Mouse (Mus musculus) left cerebral cortex, postnatal 10 days (tissue): ENCODE data around the gene Vangl1. TPM values are rescaled to one million over a fixed set of nuclear protein-coding genes. Genes with fewer than 3 reads are reported as not detected.
A peak's percentile ranks its signal among the peaks of the same experiment; 100 is the strongest.
"Not testable (repeated sequence)": the region's sequence is repeated elsewhere in the genome, so short reads cannot be mapped to it uniquely, and the experiment has no call there.

Experiments used
- DNase-seq, 2 experiments: peaks; one replicate each; pipeline ENCODE4 v3.0.0; 2021 to 2022; ENCODE audit warnings: low spot score in 2 of 2, mixed read lengths in 1 of 2; ENCODE audit errors: extremely low spot score in 1 of 2
- intact Hi-C: fragments of 180-260 bp; cut with DNase I; formaldehyde crosslinking; loops from one replicate; pipeline ENCODE4 v1.15.1; 2025
- total RNA-seq, 2 experiments: library from RNA; stranded (reverse); gene quantifications; 2 replicates each; pipeline ENCODE4 v1.2.3; 2021

Vangl1 gene
- total RNA-seq, 2 experiments from 2014 or later = 2.9 to 7.9 TPM

GRCm38 (mm10) chr3:102179869-102180268 is 24.6 kb downstream of the Vangl1 start:
- DNase-seq = no peak
- intact Hi-C loops = no loop called here

GRCm38 (mm10) chr3:102177837-102178615 is 26.5 kb downstream of the Vangl1 start:
- intact Hi-C loops = no loop called here
- DNase-seq = no peak

- intact Hi-C loops = no loop called here
- DNase-seq = no peak
These were observed 28.4 kb downstream of the Vangl1 start for GRCm38 (mm10) chr3:102176116-102176515.

GRCm38 (mm10) chr3:102175701-102176100 is 28.8 kb downstream of the Vangl1 start:
- DNase-seq = no peak
- intact Hi-C loops = no loop called here

GRCm38 (mm10) chr3:102174118-102174865 is 30.2 kb downstream of the Vangl1 start:
- DNase-seq = no peak
- intact Hi-C loops = no loop called here

GRCm38 (mm10) chr3:102169197-102169905 is 35.1 kb downstream of the Vangl1 start:
- intact Hi-C loops = loop anchor here (5.0 kb wide), 1 partner anchor 33 kb away; the partner anchor contains the start of gene Vangl1

GRCm38 (mm10) chr3:102167555-102168210 is 36.8 kb downstream of the Vangl1 start:
- no peak for DNase-seq
- intact Hi-C loops = loop anchor here (5.0 kb wide), 1 partner anchor 35 kb away; the partner anchor contains the start of gene Vangl1

More at GRCm38 (mm10) chr3:102169197-102169905, 35.1 kb downstream of the Vangl1 start:
- peak; percentile 95 to 96 for DNase-seq

- DNase-seq = no peak
- intact Hi-C loops = loop anchor here (5.0 kb wide), 1 partner anchor 36 kb away; the partner anchor contains the start of gene Vangl1
These were observed 37.7 kb downstream of the Vangl1 start for GRCm38 (mm10) chr3:102166794-102167193.

GRCm38 (mm10) chr3:102166287-102166620 is 38.2 kb downstream of the Vangl1 start:
- intact Hi-C loops = loop anchor here (5.0 kb wide), 1 partner anchor 36 kb away; the partner anchor contains the start of gene Vangl1
- no peak for DNase-seq

- no peak for DNase-seq
- intact Hi-C loops = loop anchor here (5.0 kb wide), 1 partner anchor 37 kb away; the partner anchor contains the start of gene Vangl1
These were observed 38.8 kb downstream of the Vangl1 start for GRCm38 (mm10) chr3:102165536-102166286.

GRCm38 (mm10) chr3:102164911-102165310 is 39.6 kb downstream of the Vangl1 start:
- DNase-seq = no peak
- intact Hi-C loops = loop anchor here (5.0 kb wide), 1 partner anchor 37 kb away; the partner anchor contains the start of gene Vangl1

- intact Hi-C loops, DNase-seq: not testable (repeated sequence)
These were observed 40.6 kb downstream of the Vangl1 start for GRCm38 (mm10) chr3:102163861-102164260.

GRCm38 (mm10) chr3:102159423-102160325 is 44.8 kb downstream of the Vangl1 start:
- intact Hi-C loops = no loop called here
- DNase-seq = no peak

GRCm38 (mm10) chr3:102158759-102159422 is 45.6 kb downstream of the Vangl1 start:
- intact Hi-C loops = no loop called here
- DNase-seq = no peak

GRCm38 (mm10) chr3:102157652-102158051 is 46.8 kb downstream of the Vangl1 start:
- intact Hi-C loops = no loop called here
- no peak for DNase-seq

- no peak for DNase-seq
- intact Hi-C loops = no loop called here
These were observed 47.8 kb downstream of the Vangl1 start for GRCm38 (mm10) chr3:102156737-102157136.
